Mouse (Mus musculus): ENCODE data around the gene Pde1a.

The Pde1a gene

GRCm38 (mm10) chr2:80128861-80129698, at the start of gene Pde1a:
Gene Pde1a (minus strand): TSS chr2:80129458.
- in situ Hi-C loops (cut with MboI; ENCODE audit: low sequenced_read_pairs), result no loop called here

GRCm38 (mm10) chr2:80178608-80179280, 49.5 kb upstream of the Pde1a start:
- in situ Hi-C loops (cut with MboI; ENCODE audit: low sequenced_read_pairs), result no loop called here

- in situ Hi-C loops (cut with MboI; ENCODE audit: low sequenced_read_pairs), result no loop called here
These were observed 48.9 kb upstream of the Pde1a start for GRCm38 (mm10) chr2:80178154-80178553.

- in situ Hi-C loops (cut with MboI; ENCODE audit: low sequenced_read_pairs), result no loop called here
These were observed 38.8 kb upstream of the Pde1a start for GRCm38 (mm10) chr2:80168103-80168502.

- in situ Hi-C loops (cut with MboI; ENCODE audit: low sequenced_read_pairs), result no loop called here
These were observed 29.5 kb upstream of the Pde1a start for GRCm38 (mm10) chr2:80158784-80159183.

- in situ Hi-C loops (cut with MboI; ENCODE audit: low sequenced_read_pairs), result no loop called here
These were observed 28.9 kb upstream of the Pde1a start for GRCm38 (mm10) chr2:80158196-80158595.

GRCm38 (mm10) chr2:80150019-80150418, 20.8 kb upstream of the Pde1a start:
- in situ Hi-C loops (cut with MboI; ENCODE audit: low sequenced_read_pairs), result no loop called here

- in situ Hi-C loops (cut with MboI; ENCODE audit: low sequenced_read_pairs), result no loop called here
These were observed 20.1 kb upstream of the Pde1a start for GRCm38 (mm10) chr2:80149332-80149731.

GRCm38 (mm10) chr2:80135076-80135475, 5.8 kb upstream of the Pde1a start:
- in situ Hi-C loops (cut with MboI; ENCODE audit: low sequenced_read_pairs), result no loop called here

- in situ Hi-C loops (cut with MboI; ENCODE audit: low sequenced_read_pairs), result no loop called here
These were observed 3.4 kb upstream of the Pde1a start for GRCm38 (mm10) chr2:80132677-80133076.

GRCm38 (mm10) chr2:80126663-80127062, 2.6 kb downstream of the Pde1a start:
- in situ Hi-C loops (cut with MboI; ENCODE audit: low sequenced_read_pairs), result no loop called here

- in situ Hi-C loops (cut with MboI; ENCODE audit: low sequenced_read_pairs), result no loop called here
These were observed 42.4 kb downstream of the Pde1a start for GRCm38 (mm10) chr2:80086891-80087290.

- in situ Hi-C loops (cut with MboI; ENCODE audit: low sequenced_read_pairs), result no loop called here
These were observed 49.0 kb downstream of the Pde1a start for GRCm38 (mm10) chr2:80080090-80080821.

GRCm38 (mm10) chr2:80079618-80080017, 49.6 kb downstream of the Pde1a start:
- in situ Hi-C loops (cut with MboI; ENCODE audit: low sequenced_read_pairs), result no loop called here

- in situ Hi-C loops (cut with MboI; ENCODE audit: low sequenced_read_pairs), result no loop called here
These were observed 52.9 kb downstream of the Pde1a start for GRCm38 (mm10) chr2:80076323-80076722.

GRCm38 (mm10) chr2:80074531-80074930, 54.7 kb downstream of the Pde1a start:
- in situ Hi-C loops (cut with MboI; ENCODE audit: low sequenced_read_pairs), result no loop called here

GRCm38 (mm10) chr2:80074046-80074445, 55.2 kb downstream of the Pde1a start:
- in situ Hi-C loops (cut with MboI; ENCODE audit: low sequenced_read_pairs), result no loop called here

GRCm38 (mm10) chr2:80073426-80073825, 55.8 kb downstream of the Pde1a start:
- in situ Hi-C loops (cut with MboI; ENCODE audit: low sequenced_read_pairs), result no loop called here

GRCm38 (mm10) chr2:80069745-80070144, 59.5 kb downstream of the Pde1a start:
- in situ Hi-C loops (cut with MboI; ENCODE audit: low sequenced_read_pairs), result no loop called here

- in situ Hi-C loops (cut with MboI; ENCODE audit: low sequenced_read_pairs), result no loop called here
These were observed 62.8 kb downstream of the Pde1a start for GRCm38 (mm10) chr2:80066449-80066848.

GRCm38 (mm10) chr2:80056062-80056461, 73.2 kb downstream of the Pde1a start:
- in situ Hi-C loops (cut with MboI; ENCODE audit: low sequenced_read_pairs), result no loop called here

GRCm38 (mm10) chr2:80054042-80054441, 75.2 kb downstream of the Pde1a start:
- in situ Hi-C loops (cut with MboI; ENCODE audit: low sequenced_read_pairs), result no loop called here
